Mouse (Mus musculus): ENCODE measurements around the gene Lsmem1.
"Not testable (repeated sequence)": the region's sequence is repeated elsewhere in the genome, so short reads cannot be mapped to it uniquely, and the experiment has no call there.

Gene Lsmem1

GRCm38 (mm10) chr12:40209049-40209448, 9.8 kb upstream of the Lsmem1 start:
- no peak for DNase-seq

GRCm38 (mm10) chr12:40207909-40208308, 8.6 kb upstream of the Lsmem1 start:
- DNase-seq: no peak

- no peak for DNase-seq
These were observed 3.1 kb upstream of the Lsmem1 start for GRCm38 (mm10) chr12:40202161-40203035.

GRCm38 (mm10) chr12:40200484-40201235, 1.4 kb upstream of the Lsmem1 start:
- no peak for DNase-seq

GRCm38 (mm10) chr12:40199795-40200402, 609 bp upstream of the Lsmem1 start:
- DNase-seq: peak; percentile 58

- DNase-seq: no peak
These were observed 863 bp downstream of the Lsmem1 start for GRCm38 (mm10) chr12:40198427-40198826.

- DNase-seq: no peak
These were observed 1.3 kb downstream of the Lsmem1 start for GRCm38 (mm10) chr12:40198019-40198418.

- DNase-seq: no peak
These were observed 1.8 kb downstream of the Lsmem1 start for GRCm38 (mm10) chr12:40197511-40197910.

GRCm38 (mm10) chr12:40185474-40185873, 13.8 kb downstream of the Lsmem1 start:
- no peak for DNase-seq

GRCm38 (mm10) chr12:40177089-40177488, 22.2 kb downstream of the Lsmem1 start:
- no peak for DNase-seq

GRCm38 (mm10) chr12:40176158-40176557, 23.1 kb downstream of the Lsmem1 start:
- no peak for DNase-seq

GRCm38 (mm10) chr12:40175171-40175570, 24.1 kb downstream of the Lsmem1 start:
- DNase-seq: not testable (repeated sequence)

GRCm38 (mm10) chr12:40171637-40172036, 27.7 kb downstream of the Lsmem1 start:
- DNase-seq: no peak

GRCm38 (mm10) chr12:40169675-40170074, 29.6 kb downstream of the Lsmem1 start:
- DNase-seq: no peak

- DNase-seq: peak; percentile 12
These were observed 34.7 kb downstream of the Lsmem1 start for GRCm38 (mm10) chr12:40164621-40165020.

GRCm38 (mm10) chr12:40160777-40161176, 38.5 kb downstream of the Lsmem1 start:
- no peak for DNase-seq

- DNase-seq: no peak
These were observed 45.1 kb downstream of the Lsmem1 start for GRCm38 (mm10) chr12:40154188-40154587.

- DNase-seq: no peak
These were observed 46.8 kb downstream of the Lsmem1 start for GRCm38 (mm10) chr12:40152353-40153069.

- DNase-seq: no peak
These were observed 52.0 kb downstream of the Lsmem1 start for GRCm38 (mm10) chr12:40147319-40147718.

- no peak for DNase-seq
These were observed 52.8 kb downstream of the Lsmem1 start for GRCm38 (mm10) chr12:40146510-40146909.

- DNase-seq: no peak
These were observed 58.6 kb downstream of the Lsmem1 start for GRCm38 (mm10) chr12:40140706-40141105.

- DNase-seq: no peak
These were observed 59.6 kb downstream of the Lsmem1 start for GRCm38 (mm10) chr12:40139484-40140245.
